Mouse (Mus musculus): ENCODE measurements around the gene Atg16l2. TPM values are rescaled to one million over a fixed set of nuclear protein-coding genes. Genes with fewer than 3 reads are reported as not detected.

Atg16l2 gene
- polyA plus RNA-seq, 1 experiment from 2014 or later, result 23.8 TPM

GRCm38 (mm10) chr7:101332045-101332831 is 30.2 kb upstream of the Atg16l2 start:
- H3K27me3 ChIP-seq (replicated peaks), result peaks cover 18% of the 10 kb centered on the region
- WGBS, result 86% methylated on average over 5 of the region's 5 CpGs
- peaks cover 28% of the 10 kb centered on the region for H3K4me1 ChIP-seq (replicated peaks)
- no peak overlapping the region for H3K4me2 ChIP-seq
- no peak overlapping the region for H3K9ac ChIP-seq
- no peaks in the 10 kb centered on the region for H3K9me3 ChIP-seq (replicated peaks)
- no peak for ATAC-seq (ENCODE audit: insufficient number of reproducible peaks, low FRiP score)
- no peak overlapping the region for H3K27ac ChIP-seq (ENCODE audit: poor library complexity, severe bottlenecking)
- H3K36me3 ChIP-seq, result no peaks in the 10 kb centered on the region
- no peak overlapping the region for H3K4me3 ChIP-seq

- Histone ChIP-seq H3K4me1 (replicated peaks) (peaks cover 28% of the 10 kb centered on the region), H3K27ac (ENCODE audit: poor library complexity, severe bottlenecking) (no peak overlapping the region), H3K27me3 (replicated peaks) (peaks cover 32% of the 10 kb centered on the region), H3K9ac (no peak overlapping the region), H3K4me2 (no peak overlapping the region), H3K9me3 (replicated peaks) (no peaks in the 10 kb centered on the region), H3K4me3 (no peak overlapping the region), H3K36me3 (no peaks in the 10 kb centered on the region)
- 74% methylated on average over 4 of the region's 4 CpGs for WGBS
- ATAC-seq (ENCODE audit: insufficient number of reproducible peaks, low FRiP score), result no peak
Measured at GRCm38 (mm10) chr7:101330841-101331173, 28.8 kb upstream of the Atg16l2 start.

- Histone ChIP-seq H3K9ac (no peak overlapping the region), H3K27me3 (replicated peaks) (peaks cover 36% of the 10 kb centered on the region), H3K36me3 (no peaks in the 10 kb centered on the region), H3K4me1 (replicated peaks) (peaks cover 28% of the 10 kb centered on the region), H3K27ac (ENCODE audit: poor library complexity, severe bottlenecking) (no peak overlapping the region), H3K9me3 (replicated peaks) (no peaks in the 10 kb centered on the region), H3K4me3 (no peak overlapping the region), H3K4me2 (no peak overlapping the region)
- WGBS, result 60% methylated on average over 10 of the region's 10 CpGs
- ATAC-seq (ENCODE audit: insufficient number of reproducible peaks, low FRiP score), result no peak
Measured at GRCm38 (mm10) chr7:101330074-101330840, 28.2 kb upstream of the Atg16l2 start.

- ATAC-seq (ENCODE audit: insufficient number of reproducible peaks, low FRiP score), result no peak
- H3K27ac ChIP-seq (ENCODE audit: poor library complexity, severe bottlenecking), result no peak overlapping the region
- H3K4me3 ChIP-seq, result no peak overlapping the region
- H3K9ac ChIP-seq, result 0 out of 2 replicates have a peak overlapping the region, but pooled peaks have one; percentile 32
- H3K27me3 ChIP-seq (replicated peaks), result peaks cover 41% of the 10 kb centered on the region
- no peaks in the 10 kb centered on the region for H3K36me3 ChIP-seq
- H3K9me3 ChIP-seq (replicated peaks), result no peaks in the 10 kb centered on the region
- 62% methylated on average over 4 of the region's 4 CpGs for WGBS
- H3K4me1 ChIP-seq (replicated peaks), result peaks cover 29% of the 10 kb centered on the region
- H3K4me2 ChIP-seq, result no peak overlapping the region
Measured at GRCm38 (mm10) chr7:101329606-101330005, 27.6 kb upstream of the Atg16l2 start.

GRCm38 (mm10) chr7:101328621-101329158 is 26.6 kb upstream of the Atg16l2 start:
- ATAC-seq (ENCODE audit: insufficient number of reproducible peaks, low FRiP score), result no peak
- Histone ChIP-seq H3K27me3 (replicated peaks) (peaks cover 42% of the 10 kb centered on the region), H3K4me2 (no peak overlapping the region), H3K27ac (ENCODE audit: poor library complexity, severe bottlenecking) (no peak overlapping the region), H3K9ac (no peak overlapping the region), H3K4me3 (no peak overlapping the region), H3K4me1 (replicated peaks) (peaks cover 38% of the 10 kb centered on the region), H3K36me3 (no peaks in the 10 kb centered on the region), H3K9me3 (replicated peaks) (no peaks in the 10 kb centered on the region)
- 53% methylated on average over 4 of the region's 4 CpGs for WGBS

GRCm38 (mm10) chr7:101327786-101328185 is 25.7 kb upstream of the Atg16l2 start:
- ATAC-seq (ENCODE audit: insufficient number of reproducible peaks, low FRiP score), result no peak
- Histone ChIP-seq H3K9me3 (replicated peaks) (no peaks in the 10 kb centered on the region), H3K4me3 (no peak overlapping the region), H3K27me3 (replicated peaks) (peaks cover 45% of the 10 kb centered on the region), H3K9ac (no peak overlapping the region), H3K4me1 (replicated peaks) (peaks cover 40% of the 10 kb centered on the region), H3K27ac (ENCODE audit: poor library complexity, severe bottlenecking) (no peak overlapping the region), H3K4me2 (no peak overlapping the region), H3K36me3 (no peaks in the 10 kb centered on the region)
- WGBS, result 88% methylated on average over 2 of the region's 2 CpGs

- Histone ChIP-seq H3K9ac (no peak overlapping the region), H3K9me3 (replicated peaks) (no peaks in the 10 kb centered on the region), H3K36me3 (no peaks in the 10 kb centered on the region), H3K4me3 (no peak overlapping the region), H3K27me3 (replicated peaks) (peaks cover 51% of the 10 kb centered on the region), H3K27ac (ENCODE audit: poor library complexity, severe bottlenecking) (no peak overlapping the region), H3K4me1 (replicated peaks) (peaks cover 40% of the 10 kb centered on the region), H3K4me2 (no peak overlapping the region)
- 68% methylated on average over 5 of the region's 5 CpGs for WGBS
- no peak for ATAC-seq (ENCODE audit: insufficient number of reproducible peaks, low FRiP score)
Measured at GRCm38 (mm10) chr7:101327263-101327662, 25.2 kb upstream of the Atg16l2 start.

- Histone ChIP-seq H3K4me3 (no peak overlapping the region), H3K9ac (no peak overlapping the region), H3K27me3 (replicated peaks) (peaks cover 61% of the 10 kb centered on the region), H3K9me3 (replicated peaks) (no peaks in the 10 kb centered on the region), H3K4me2 (no peak overlapping the region), H3K4me1 (replicated peaks) (peaks cover 48% of the 10 kb centered on the region), H3K36me3 (no peaks in the 10 kb centered on the region), H3K27ac (ENCODE audit: poor library complexity, severe bottlenecking) (no peak overlapping the region)
- ATAC-seq (ENCODE audit: insufficient number of reproducible peaks, low FRiP score), result no peak
- WGBS, result 80% methylated on average over 5 of the region's 5 CpGs
Measured at GRCm38 (mm10) chr7:101326006-101326405, 24.0 kb upstream of the Atg16l2 start.

GRCm38 (mm10) chr7:101324142-101324962 is 22.3 kb upstream of the Atg16l2 start:
- no peak overlapping the region for H3K4me3 ChIP-seq
- 58% methylated on average over 6 of the region's 6 CpGs for WGBS

GRCm38 (mm10) chr7:101323141-101323594 is 21.1 kb upstream of the Atg16l2 start:
- H3K27me3 ChIP-seq (replicated peaks), result peaks cover 55% of the 10 kb centered on the region
- no peaks in the 10 kb centered on the region for H3K9me3 ChIP-seq (replicated peaks)
- H3K27ac ChIP-seq (ENCODE audit: poor library complexity, severe bottlenecking), result no peak overlapping the region
- ATAC-seq (ENCODE audit: insufficient number of reproducible peaks, low FRiP score), result no peak
- no peak overlapping the region for H3K9ac ChIP-seq
- H3K4me2 ChIP-seq, result peak overlapping the region; percentile 98
- peaks cover 42% of the 10 kb centered on the region for H3K4me1 ChIP-seq (replicated peaks)
- no peaks in the 10 kb centered on the region for H3K36me3 ChIP-seq
- WGBS, result 51% methylated on average over 4 of the region's 4 CpGs
- H3K4me3 ChIP-seq, result 0 out of 2 replicates have a peak overlapping the region, but pooled peaks have one; percentile 6

More at GRCm38 (mm10) chr7:101324142-101324962, 22.3 kb upstream of the Atg16l2 start:
- peaks cover 57% of the 10 kb centered on the region for H3K27me3 ChIP-seq (replicated peaks)
- H3K9me3 ChIP-seq (replicated peaks), result no peaks in the 10 kb centered on the region
- no peak overlapping the region for H3K4me2 ChIP-seq
- H3K9ac ChIP-seq, result no peak overlapping the region; the same call in 1 of the 2 replicates
- ATAC-seq (ENCODE audit: insufficient number of reproducible peaks, low FRiP score), result no peak
- no peaks in the 10 kb centered on the region for H3K36me3 ChIP-seq
- peaks cover 44% of the 10 kb centered on the region for H3K4me1 ChIP-seq (replicated peaks)
- H3K27ac ChIP-seq (ENCODE audit: poor library complexity, severe bottlenecking), result no peak overlapping the region

Data from heart, embryonic 12.5 days (tissue).